Mouse (Mus musculus) c-Kit-positive CD71-positive TER-119-negative erythroid progenitor cells, embryonic 14.5 days (primary cell): ENCODE measurements at regions not wholly inside any gene's neighbourhood (a gene's known extent, or its start where the extent isn't known, plus 50 kb on each side); places are given as distances from the start of the nearest gene placed in this dataset.

Source experiments
- DNase-seq: peaks from one replicate; pipeline ENCODE4 v3.0.0-alpha.2; 2013; ENCODE audit warnings: low read depth

GRCm38 (mm10) chr13:71350787-71351186, 509.2 kb upstream of the Adamts16 start:
- no peak for DNase-seq

GRCm38 (mm10) chr13:71342921-71343320, 501.3 kb upstream of the Adamts16 start:
- no peak for DNase-seq

GRCm38 (mm10) chr13:71338700-71339099, 497.1 kb upstream of the Adamts16 start:
- DNase-seq, result no peak

DNA sequence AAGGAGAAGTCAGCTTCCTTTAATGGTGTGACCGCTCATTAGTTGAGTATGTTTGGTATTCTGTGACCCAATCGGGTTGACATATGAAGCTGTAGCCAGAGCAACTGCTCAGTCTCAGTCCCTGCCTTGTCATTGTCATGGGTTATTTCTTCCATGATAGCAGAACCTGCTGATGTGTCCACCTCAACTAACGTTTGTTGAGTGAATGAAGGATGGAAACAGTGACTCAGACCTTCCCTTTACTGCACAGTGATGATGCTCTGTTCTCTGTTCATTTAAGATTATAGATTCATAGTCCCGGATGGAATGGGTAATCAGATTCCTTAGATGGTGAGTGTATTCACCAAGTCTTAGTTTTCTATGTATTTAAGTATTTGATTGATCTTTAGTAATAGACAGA, 493.3 kb upstream of the Adamts16 start:
- DNase-seq, result no peak

- no peak for DNase-seq
These were observed 491.5 kb upstream of the Adamts16 start for GRCm38 (mm10) chr13:71333146-71333545.

DNA sequence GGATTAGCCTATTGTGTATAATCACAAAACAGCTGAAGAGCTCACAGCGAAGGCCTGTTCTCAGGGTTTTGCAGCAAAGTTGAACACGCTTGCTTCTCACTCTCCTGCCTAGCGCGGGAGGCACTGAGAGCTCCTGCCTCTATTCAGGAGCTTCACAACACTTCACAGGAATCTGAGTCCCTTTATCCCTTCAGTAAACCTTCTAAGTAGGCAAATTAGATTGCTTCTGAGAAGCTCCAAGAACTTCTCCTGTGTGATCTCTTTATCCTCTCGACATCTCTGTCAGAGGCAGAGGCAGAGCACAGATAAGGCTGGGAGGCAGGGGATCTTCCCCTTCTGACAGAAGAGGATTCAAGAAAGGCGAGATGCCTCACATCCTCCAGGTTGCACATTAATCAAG, 488.7 kb upstream of the Adamts16 start:
- DNase-seq, result no peak

GRCm38 (mm10) chr13:71327802-71328753, 486.5 kb upstream of the Adamts16 start:
- DNase-seq, result no peak

GRCm38 (mm10) chr13:71320489-71320888, 478.9 kb upstream of the Adamts16 start:
- no peak for DNase-seq

- no peak for DNase-seq
These were observed 462.3 kb upstream of the Adamts16 start for GRCm38 (mm10) chr13:71303956-71304355.

- no peak for DNase-seq
These were observed 434.4 kb upstream of the Adamts16 start for GRCm38 (mm10) chr13:71275991-71276390.

DNA sequence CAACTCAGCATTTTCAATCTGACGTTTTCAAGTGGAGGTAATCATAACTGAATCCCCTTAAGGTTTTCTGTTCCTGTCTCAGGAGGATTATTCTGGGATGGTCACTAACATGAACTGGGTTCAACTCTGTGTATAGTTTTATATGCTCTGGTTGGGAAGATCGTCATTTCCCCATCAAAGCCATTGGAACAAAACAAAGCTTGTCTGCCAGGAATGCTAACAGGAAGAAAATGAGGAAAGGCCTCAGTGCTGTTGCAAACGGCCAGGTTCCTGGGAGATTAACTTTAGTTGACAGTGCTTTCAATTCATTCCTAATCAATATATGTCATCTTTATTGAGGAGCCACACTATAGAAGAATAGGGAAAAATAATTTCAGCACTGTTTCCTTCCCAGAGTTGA, 432.5 kb upstream of the Adamts16 start:
- no peak for DNase-seq

DNA sequence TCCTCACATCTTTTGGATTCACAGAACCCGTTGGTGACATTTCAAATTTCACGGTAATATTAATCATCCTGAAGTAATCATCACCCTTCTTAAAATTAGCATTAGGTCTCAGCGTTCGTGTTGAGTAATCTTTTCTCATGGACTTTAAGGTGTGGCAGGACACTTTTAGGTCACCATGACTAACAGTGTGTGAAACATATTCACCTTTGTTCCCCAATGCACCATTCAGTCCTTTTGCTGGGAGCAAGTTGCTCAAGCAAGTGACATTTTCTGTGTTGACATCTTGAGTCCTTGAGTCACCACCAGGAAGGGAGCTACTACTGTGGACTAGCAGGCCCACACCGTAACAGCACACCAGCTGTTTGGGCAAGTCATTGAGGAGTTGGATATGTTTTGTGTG, 431.9 kb upstream of the Adamts16 start:
- no peak for DNase-seq

DNA sequence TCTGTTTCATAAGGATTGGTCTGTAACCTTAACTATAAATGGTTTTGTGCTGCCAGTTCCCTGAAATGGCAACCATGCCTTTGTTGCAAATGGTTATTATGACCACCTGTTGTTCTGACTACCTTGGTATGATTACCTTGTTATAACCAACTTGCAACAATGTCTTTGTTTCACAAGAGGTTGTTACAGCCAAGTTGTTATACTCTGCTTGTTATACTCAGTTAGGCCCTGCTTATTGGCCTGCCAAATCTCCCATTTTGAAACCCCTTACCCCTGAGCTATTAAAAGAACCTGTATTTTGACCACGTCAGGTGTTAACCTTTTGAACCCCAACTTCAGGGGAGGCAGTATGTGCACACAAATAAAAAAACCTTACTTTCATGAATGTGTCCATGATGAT, 431.5 kb upstream of the Adamts16 start:
- no peak for DNase-seq

GRCm38 (mm10) chr13:71272431-71272830, 430.8 kb upstream of the Adamts16 start:
- DNase-seq, result no peak

GRCm38 (mm10) chr13:71271727-71272418, 430.3 kb upstream of the Adamts16 start:
- DNase-seq, result no peak

DNA sequence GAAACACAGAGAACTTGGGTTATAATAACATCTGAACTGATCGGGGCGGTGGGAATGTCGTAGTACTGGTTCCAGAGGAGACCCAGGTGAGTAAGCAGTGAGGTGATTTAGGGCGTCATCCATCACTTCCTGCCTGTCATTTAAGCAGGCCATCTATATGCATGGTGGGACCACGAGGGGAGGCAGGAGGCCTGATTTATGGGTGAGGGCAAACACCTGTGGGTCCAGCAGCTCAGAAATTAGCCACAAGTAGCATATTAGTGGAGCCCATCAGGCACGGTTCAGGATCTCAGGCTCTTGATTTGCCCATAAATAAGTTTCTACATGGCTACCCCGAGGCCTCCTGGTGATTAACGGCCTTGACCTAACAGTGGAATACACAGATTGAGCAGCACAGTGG, 428.8 kb upstream of the Adamts16 start:
- DNase-seq, result no peak

DNA sequence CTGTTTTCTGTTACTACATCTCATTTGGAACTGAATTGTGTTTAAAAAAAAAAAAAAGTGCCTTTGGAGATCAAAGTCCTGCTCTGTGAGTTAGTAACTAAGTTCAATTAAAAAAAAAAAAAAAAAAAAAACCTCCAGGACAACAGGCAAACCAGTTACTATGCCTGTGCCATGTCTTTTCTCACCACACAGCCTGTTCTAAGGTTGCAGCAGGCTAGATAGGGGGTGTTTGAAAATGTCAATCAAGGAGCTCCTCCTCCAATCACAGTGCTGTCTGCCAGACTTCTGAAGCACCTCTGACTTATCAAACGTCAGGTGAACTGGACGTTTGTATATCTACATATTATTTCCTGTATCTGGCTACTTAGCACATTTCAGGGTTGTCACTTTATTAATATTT, 427.9 kb upstream of the Adamts16 start:
- no peak for DNase-seq

DNA sequence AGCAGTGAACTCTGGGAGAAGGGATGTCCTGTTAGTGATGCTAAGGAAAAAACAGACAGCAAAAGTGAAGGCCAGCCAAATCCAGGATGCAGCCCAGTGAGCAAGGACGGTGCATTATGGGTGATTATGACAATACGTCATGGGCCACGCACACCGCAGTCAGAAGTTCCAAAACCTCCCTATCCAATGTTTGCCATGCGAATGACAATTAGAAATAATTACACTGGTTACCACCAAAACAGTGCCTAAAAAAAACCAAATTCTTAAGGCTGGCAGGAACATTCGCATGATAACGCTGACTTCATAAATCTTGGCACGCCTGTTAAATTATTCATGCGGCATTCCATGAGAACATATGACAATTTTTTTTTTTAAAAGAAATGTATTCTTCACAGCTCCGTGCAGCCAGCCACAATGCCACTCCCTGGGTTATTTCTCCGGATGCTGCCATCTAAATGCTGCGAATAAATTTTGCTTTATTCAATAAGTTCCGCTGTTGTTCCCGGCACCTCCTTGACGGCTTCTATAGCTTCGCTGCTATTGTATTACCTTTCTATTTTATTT, 421.8 kb upstream of the Adamts16 start:
- no peak for DNase-seq

GRCm38 (mm10) chr13:71262575-71263295, 421.1 kb upstream of the Adamts16 start:
- no peak for DNase-seq

DNA sequence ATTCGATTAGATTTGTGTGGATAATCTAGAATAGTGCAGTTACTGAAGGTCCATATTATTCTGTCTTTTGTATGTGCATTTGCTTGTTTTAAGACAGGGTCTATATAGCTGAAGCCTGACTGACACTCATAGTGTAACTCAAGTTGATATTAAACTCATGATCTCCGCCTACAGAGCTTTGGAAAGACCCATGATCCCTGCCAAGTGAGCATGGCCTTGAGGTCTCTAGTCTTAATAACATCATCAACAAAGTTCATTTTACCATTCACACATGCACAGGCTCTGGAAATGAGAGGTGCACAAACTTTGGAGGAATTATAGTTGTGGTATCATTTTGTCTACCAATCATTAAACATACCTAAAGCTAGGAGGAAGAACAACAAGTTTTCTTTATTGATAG, 412.4 kb upstream of the Adamts16 start:
- DNase-seq, result no peak

- no peak for DNase-seq
These were observed 406.8 kb upstream of the Adamts16 start for GRCm38 (mm10) chr13:71248261-71249031.

DNA sequence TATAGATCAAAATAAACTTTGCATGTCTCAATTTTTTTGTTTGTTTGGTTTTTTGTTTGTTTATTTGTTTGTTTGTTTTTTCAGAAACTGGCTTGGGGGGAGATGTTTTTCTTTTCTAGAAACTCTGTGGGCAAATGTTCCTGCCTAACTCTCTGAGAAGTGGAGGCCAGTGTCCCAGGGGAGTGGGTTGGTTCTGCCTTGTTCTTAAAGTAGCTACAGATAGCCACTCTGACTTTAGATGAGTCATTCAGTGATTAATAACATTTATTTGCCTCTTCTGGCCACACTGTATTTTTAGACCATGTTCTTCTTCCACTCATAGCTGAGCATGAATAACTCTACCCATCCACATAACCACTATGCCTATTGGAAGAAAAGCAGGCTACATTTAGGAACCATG, 405.6 kb upstream of the Adamts16 start:
- no peak for DNase-seq
